Mouse (Mus musculus) stomach, adult 2 months (tissue): ENCODE data around the gene Gpr61. TPM values are rescaled to one million over a fixed set of nuclear protein-coding genes. Genes with fewer than 3 reads are reported as not detected.

Experiments
- polyA plus RNA-seq: library from polyadenylated mRNA; depleted of rRNA; stranded (reverse); fragments of >200 nt; gene quantifications from 2 replicates; pipeline ENCODE4 v1.2.3, GENCODE M21; 2012; rRNA removed

The Gpr61 gene
- 0.06 and 0.08 TPM in 2 replicates for polyA plus RNA-seq

DNA sequence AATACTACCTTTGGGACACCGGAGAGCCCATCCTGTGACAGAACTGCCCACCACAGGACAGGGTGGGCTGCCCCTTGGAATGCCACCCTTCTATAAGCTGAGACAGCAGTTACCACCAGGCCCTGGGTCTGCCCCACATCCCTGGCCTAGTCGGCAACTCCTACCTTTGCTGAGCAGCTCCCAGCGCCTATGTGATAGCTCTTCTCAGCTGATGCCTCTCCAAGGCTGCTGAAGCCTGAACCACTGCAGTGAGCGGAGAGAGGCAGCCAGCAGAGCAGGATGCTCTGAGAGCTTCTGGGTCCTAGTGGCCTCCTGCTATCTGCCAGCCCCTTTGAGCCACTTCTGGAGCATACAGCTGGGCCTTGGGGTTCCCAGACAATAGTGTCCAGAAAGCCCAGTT lies at the start of gene Gpr61:
Gpr61 (minus strand) TSS at position 227 of the 400 bp plus-strand sequence.

DNA sequence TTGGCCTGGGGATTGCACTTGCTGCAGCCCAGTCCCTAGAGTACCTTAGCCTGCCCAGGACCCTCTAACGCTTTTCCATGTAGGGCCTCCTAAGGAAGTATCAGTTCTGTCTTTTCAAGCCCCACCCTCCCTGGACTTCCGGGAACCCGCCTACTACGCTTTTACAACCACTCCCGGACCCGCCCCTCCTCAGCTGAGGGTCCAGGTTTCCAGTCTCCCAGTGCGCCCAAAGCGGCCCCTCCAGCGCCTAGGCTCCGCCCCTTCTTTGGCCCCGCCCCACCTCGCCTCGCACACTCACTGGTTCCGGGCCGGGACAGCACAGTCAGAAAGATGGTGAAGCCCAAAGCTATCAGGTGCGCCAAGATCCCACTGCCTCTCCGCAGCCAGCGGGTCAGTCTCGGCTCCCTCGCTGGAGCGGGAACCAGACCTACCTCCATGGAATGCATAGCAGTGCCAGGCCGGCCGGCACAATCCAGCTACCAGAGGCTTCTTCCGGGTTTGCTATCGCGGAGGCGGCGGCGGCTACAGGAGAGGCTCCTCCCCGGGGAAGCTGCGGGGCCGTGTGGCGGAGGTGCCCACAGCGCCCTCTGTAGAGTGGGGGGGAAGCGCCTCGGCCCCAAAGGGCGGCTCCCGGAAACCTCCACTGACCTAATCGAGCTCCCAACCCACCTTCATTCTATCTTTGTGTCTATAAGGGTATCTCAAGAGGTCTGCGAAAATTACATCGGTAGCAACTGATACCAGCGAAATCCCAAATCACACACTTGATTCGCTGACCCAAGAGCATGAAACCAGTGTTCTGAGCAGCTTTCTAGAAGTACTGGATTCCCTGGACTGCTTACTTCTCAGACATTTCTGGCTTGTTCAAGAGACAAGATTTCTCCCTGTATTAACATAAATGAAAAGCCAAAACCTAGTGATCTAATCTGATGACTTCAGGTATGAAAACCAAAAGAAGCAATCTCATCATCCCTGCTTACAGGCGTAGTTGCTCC lies 45.9 kb upstream of the Gpr61 start, which contains the start of gene Cyb561d1:
Cyb561d1 (minus strand) TSS at position 884 of the 995 bp plus-strand sequence.

GRCm38 (mm10) chr3:108186098-108187047 lies 31.7 kb upstream of the Gpr61 start, which contains the start of gene Amigo1:
TSS of gene Amigo1 (plus strand) at chr3:108186335.

GRCm38 (mm10) chr3:108145534-108146445 lies 8.9 kb downstream of the Gpr61 start, which contains the start of gene Gnai3:
TSS of gene Gnai3 (minus strand) at chr3:108146146.

Other genes with a start within 250 kb of the Gpr61 start
- 6.4 and 8.1 TPM in 2 replicates for gene Gstm7, start 223.1 kb downstream of the Gpr61 start, polyA plus RNA-seq
- gene Gstm6, start 211.1 kb downstream of the Gpr61 start, polyA plus RNA-seq, result 2.7 and 5.5 TPM in 2 replicates
- 22.6 and 33.9 TPM in 2 replicates for gene Gstm3, start 185.6 kb downstream of the Gpr61 start, polyA plus RNA-seq
- gene Gstm2, start 168.4 kb downstream of the Gpr61 start, polyA plus RNA-seq, result 80.3 and 101 TPM in 2 replicates
- gene Gstm1, start 136.9 kb downstream of the Gpr61 start, polyA plus RNA-seq, result 1,087 and 1,160 TPM in 2 replicates
- 4.6 and 5.2 TPM in 2 replicates for gene Gstm4, start 110.0 kb downstream of the Gpr61 start, polyA plus RNA-seq
- 60.5 and 89.7 TPM in 2 replicates for gene Ampd2, start 68.2 kb downstream of the Gpr61 start, polyA plus RNA-seq
- gene Gnat2, start 62.1 kb downstream of the Gpr61 start, polyA plus RNA-seq, result 0.06 TPM in 1 of 2 replicates, not detected in the other
- 4.1 and 4.7 TPM in 2 replicates for gene Gnai3, start 8.7 kb downstream of the Gpr61 start, polyA plus RNA-seq
- 10.0 and 10.8 TPM in 2 replicates for gene Amigo1, start 31.5 kb upstream of the Gpr61 start, polyA plus RNA-seq
- 4.1 and 4.9 TPM in 2 replicates for gene Cyb561d1, start 46.3 kb upstream of the Gpr61 start, polyA plus RNA-seq
- gene Atxn7l2, start 56.1 kb upstream of the Gpr61 start, polyA plus RNA-seq, result 3.1 and 3.3 TPM in 2 replicates
- 1.2 and 3.1 TPM in 2 replicates for gene Sypl2, start 71.8 kb upstream of the Gpr61 start, polyA plus RNA-seq
- gene Psma5, start 102.0 kb upstream of the Gpr61 start, polyA plus RNA-seq, result 7.7 and 8.8 TPM in 2 replicates
- 23.1 and 28.2 TPM in 2 replicates for gene Sort1, start 129.2 kb upstream of the Gpr61 start, polyA plus RNA-seq
- not detected in 2 replicates for gene Mybphl, start 210.0 kb upstream of the Gpr61 start, polyA plus RNA-seq
- gene Psrc1, start 229.0 kb upstream of the Gpr61 start, polyA plus RNA-seq, result 2.5 and 2.6 TPM in 2 replicates